15 mouse cellular contexts compared by ENCODE assay signal in the genomic region with DNA sequence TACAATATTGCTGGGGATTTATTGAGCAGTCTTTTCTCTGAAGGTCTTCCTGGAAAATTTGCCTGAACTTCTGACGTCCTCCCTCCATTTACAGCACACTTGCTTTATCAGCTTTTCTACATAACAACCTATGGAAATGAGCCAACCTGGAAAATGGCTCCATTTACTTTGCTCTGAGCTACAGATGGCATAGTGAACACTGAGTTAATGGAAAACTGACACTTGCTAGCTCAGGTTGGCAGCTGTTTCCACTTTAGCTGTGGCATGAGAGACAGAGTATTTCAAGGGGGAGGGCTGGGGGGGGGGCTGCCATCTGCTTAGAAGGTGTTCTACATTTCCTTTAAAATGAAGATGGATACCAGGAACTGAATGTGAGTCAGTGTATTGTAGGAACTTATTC.
DNase-seq lines count a peak whose midpoint lies in the region; ATAC-seq lines count a peak whose summit lies in the region.
"Had no signal": no experiment of that assay in that cellular context is flagged by ENCODE, and none has a peak within 500 bp of the region (broad histone marks: within the 10 kb centered on the region; RNA-seq: fewer than 3 reads in every experiment).

No protein-coding gene starts in this region.

- no peak overlapping the region for H3K27ac ChIP-seq in forebrain, embryonic 15.5 days (replicated peaks)
- no peak overlapping the region for H3K27ac ChIP-seq in forebrain, embryonic 10.5 days
- no peak overlapping the region for H3K27ac ChIP-seq in hindbrain, embryonic 15.5 days (replicated peaks)
- no peak overlapping the region for H3K27ac ChIP-seq in limb, embryonic 10.5 days
- H3K27ac ChIP-seq: stomach, embryonic 15.5 days had no signal

- ATAC-seq in forebrain, embryonic 15.5 days (replicated peaks), result peak; percentile 91
- ATAC-seq in hindbrain, embryonic 15.5 days (ENCODE audit: low FRiP score, low read depth), result 0 out of 2 replicates have a peak, but pooled peaks have one; percentile 51

- no peaks in the 10 kb centered on the region for H3K36me3 ChIP-seq in forebrain, embryonic 15.5 days
- H3K36me3 ChIP-seq in forebrain, embryonic 10.5 days (replicated peaks), result no peaks in the 10 kb centered on the region
- no peaks in the 10 kb centered on the region for H3K36me3 ChIP-seq in hindbrain, embryonic 15.5 days
- H3K36me3 ChIP-seq in limb, embryonic 10.5 days, result no peaks in the 10 kb centered on the region
- H3K36me3 ChIP-seq: stomach, embryonic 15.5 days had no signal

- H3K9me3 ChIP-seq in forebrain, embryonic 15.5 days, result no peaks in the 10 kb centered on the region
- no peaks in the 10 kb centered on the region for H3K9me3 ChIP-seq in forebrain, embryonic 10.5 days
- no peaks in the 10 kb centered on the region for H3K9me3 ChIP-seq in hindbrain, embryonic 15.5 days
- H3K9me3 ChIP-seq in limb, embryonic 10.5 days (replicated peaks), result no peaks in the 10 kb centered on the region
- H3K9me3 ChIP-seq: stomach, embryonic 15.5 days had no signal

- no peak overlapping the region for H3K4me2 ChIP-seq in forebrain, embryonic 15.5 days (replicated peaks)
- no peak overlapping the region for H3K4me2 ChIP-seq in hindbrain, embryonic 15.5 days
- H3K4me2 ChIP-seq: stomach, embryonic 15.5 days had no signal

- intact Hi-C loops in left cerebral cortex, postnatal 25 days (cut with DNase I), result no loop called here

- WGBS in forebrain, embryonic 15.5 days, result 53% methylated on average over 1 of the region's 1 CpGs
- WGBS in forebrain, embryonic 10.5 days, result 78% methylated on average over 1 of the region's 1 CpGs
- 32% methylated on average over 1 of the region's 1 CpGs for WGBS in hindbrain, embryonic 15.5 days
- 41% methylated on average over 1 of the region's 1 CpGs for WGBS in limb, embryonic 10.5 days

- H3K4me3 ChIP-seq in forebrain, embryonic 15.5 days, result no peak overlapping the region
- no peak overlapping the region for H3K4me3 ChIP-seq in forebrain, embryonic 10.5 days
- H3K4me3 ChIP-seq in hindbrain, embryonic 15.5 days, result no peak overlapping the region
- H3K4me3 ChIP-seq in limb, embryonic 10.5 days, result no peak overlapping the region
- H3K4me3 ChIP-seq: myocyte; stomach, embryonic 15.5 days had no signal

- H3K9ac ChIP-seq in forebrain, embryonic 15.5 days (replicated peaks), result no peak overlapping the region
- no peak overlapping the region for H3K9ac ChIP-seq in hindbrain, embryonic 15.5 days
- H3K9ac ChIP-seq: stomach, embryonic 15.5 days had no signal

- no peaks in the 10 kb centered on the region for H3K27me3 ChIP-seq in forebrain, embryonic 15.5 days
- H3K27me3 ChIP-seq in forebrain, embryonic 10.5 days (ENCODE audit: poor library complexity, severe bottlenecking), result no peaks in the 10 kb centered on the region
- H3K27me3 ChIP-seq in hindbrain, embryonic 15.5 days, result no peaks in the 10 kb centered on the region
- no peaks in the 10 kb centered on the region for H3K27me3 ChIP-seq in limb, embryonic 10.5 days (ENCODE audit: low read depth, poor library complexity, severe bottlenecking)
- H3K27me3 ChIP-seq: stomach, embryonic 15.5 days had no signal

- no peak for DNase-seq in forebrain, embryonic 10.5 days (ENCODE audit: extremely low spot score, low spot score)
- DNase-seq in left cerebral cortex, postnatal 25 days (ENCODE audit: low spot score in 2 of 2), result peak; percentile 1 to 31
- no peak for DNase-seq in left cerebral cortex, adult 9 months (ENCODE audit: low spot score in 2 of 2)
- peak; percentile 31 for DNase-seq in limb, embryonic 10.5 days (ENCODE audit: low spot score)
- no peak for DNase-seq in yolk sac, embryonic 10.5 days (ENCODE audit: low spot score)
- DNase-seq in ovary, adult 18-20 months (ENCODE audit: low spot score), result no peak
- DNase-seq: adrenal gland, adult 8-10 months; cerebellum, adult 11-12 months; heart, adult 18-20 months; liver; lung, postnatal 4 days had no signal

- peaks cover 4% of the 10 kb centered on the region; the same call in 1 of the 2 replicates for H3K4me1 ChIP-seq in forebrain, embryonic 15.5 days
- no peaks in the 10 kb centered on the region for H3K4me1 ChIP-seq in forebrain, embryonic 10.5 days
- no peaks in the 10 kb centered on the region for H3K4me1 ChIP-seq in hindbrain, embryonic 15.5 days (replicated peaks)
- no peaks in the 10 kb centered on the region for H3K4me1 ChIP-seq in limb, embryonic 10.5 days
- H3K4me1 ChIP-seq: stomach, embryonic 15.5 days had no signal

Comparison
In these comparisons a context has a peak if more than half of its experiments do, and no peak if none do; other contexts are left out.
1. DNase-seq: peak in left cerebral cortex, postnatal 25 days (2 of 2) and limb, embryonic 10.5 days (single experiment); none in forebrain, embryonic 10.5 days (single experiment), left cerebral cortex, adult 9 months (0 of 2), yolk sac, embryonic 10.5 days (single experiment) and ovary, adult 18-20 months (single experiment).